Mouse (Mus musculus): ENCODE data around the gene Grm1. TPM values are rescaled to one million over a fixed set of nuclear protein-coding genes. Genes with fewer than 3 reads are reported as not detected.

Gene Grm1
- polyA plus RNA-seq, 1 experiment from 2014 or later, result 3.2 TPM

- no peaks in the 10 kb centered on the region for H3K4me1 ChIP-seq (replicated peaks)
- H3K4me3 ChIP-seq, result no peak overlapping the region
- no peaks in the 10 kb centered on the region for H3K27me3 ChIP-seq
- 76% methylated on average over 3 of the region's 3 CpGs for WGBS
- no peaks in the 10 kb centered on the region for H3K9me3 ChIP-seq
- no peak overlapping the region for H3K9ac ChIP-seq
- no peak overlapping the region for H3K27ac ChIP-seq
- H3K36me3 ChIP-seq, result no peaks in the 10 kb centered on the region
- ATAC-seq (ENCODE audit: low FRiP score), result no peak
- H3K4me2 ChIP-seq, result no peak overlapping the region
Observed at GRCm38 (mm10) chr10:10740729-10741128, 341.4 kb downstream of the Grm1 start.

- Histone ChIP-seq H3K4me3 (no peak overlapping the region), H3K4me2 (no peak overlapping the region), H3K27ac (no peak overlapping the region), H3K4me1 (replicated peaks) (no peaks in the 10 kb centered on the region), H3K9me3 (no peaks in the 10 kb centered on the region), H3K27me3 (no peaks in the 10 kb centered on the region), H3K36me3 (no peaks in the 10 kb centered on the region), H3K9ac (no peak overlapping the region)
- no peak for ATAC-seq (ENCODE audit: low FRiP score)
- WGBS, result 62% methylated on average over 1 of the region's 1 CpGs
Observed at GRCm38 (mm10) chr10:10737041-10737681, 345.0 kb downstream of the Grm1 start.

DNA sequence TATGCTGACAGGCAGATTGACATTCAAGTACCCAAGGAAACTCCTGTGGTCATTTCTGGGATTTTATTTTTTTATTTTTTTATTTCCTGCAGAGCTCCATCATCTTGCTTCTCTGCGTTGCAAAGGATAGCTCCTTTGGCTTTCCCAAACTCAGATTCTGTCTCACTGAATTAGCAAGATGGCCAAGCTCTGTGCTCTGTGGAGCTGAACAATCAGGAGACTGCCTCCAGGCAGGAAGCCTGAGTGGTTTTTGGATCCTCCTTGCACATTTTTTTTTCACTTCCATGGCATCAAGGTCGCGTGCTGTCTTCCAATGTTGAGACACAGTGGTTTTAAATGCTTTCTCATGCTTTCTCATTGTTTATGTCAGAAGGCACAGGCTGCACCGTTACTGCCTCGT is 347.6 kb downstream of the Grm1 start:
- Histone ChIP-seq H3K9ac (no peak overlapping the region), H3K4me2 (no peak overlapping the region), H3K4me3 (no peak overlapping the region), H3K4me1 (replicated peaks) (no peaks in the 10 kb centered on the region), H3K27me3 (no peaks in the 10 kb centered on the region), H3K36me3 (no peaks in the 10 kb centered on the region), H3K27ac (no peak overlapping the region), H3K9me3 (no peaks in the 10 kb centered on the region)
- WGBS, result 65% methylated on average over 5 of the region's 5 CpGs
- ATAC-seq (ENCODE audit: low FRiP score), result no peak

GRCm38 (mm10) chr10:10733092-10733491 is 349.1 kb downstream of the Grm1 start:
- Histone ChIP-seq H3K9ac (no peak overlapping the region), H3K4me1 (replicated peaks) (no peaks in the 10 kb centered on the region), H3K36me3 (no peaks in the 10 kb centered on the region), H3K27ac (no peak overlapping the region), H3K4me3 (no peak overlapping the region), H3K9me3 (no peaks in the 10 kb centered on the region), H3K27me3 (no peaks in the 10 kb centered on the region), H3K4me2 (no peak overlapping the region)
- no peak for ATAC-seq (ENCODE audit: low FRiP score)
- 91% methylated on average over 5 of the region's 5 CpGs for WGBS

GRCm38 (mm10) chr10:10726501-10726900 is 355.7 kb downstream of the Grm1 start:
- Histone ChIP-seq H3K4me2 (no peak overlapping the region), H3K9me3 (no peaks in the 10 kb centered on the region), H3K27ac (no peak overlapping the region), H3K27me3 (no peaks in the 10 kb centered on the region), H3K36me3 (no peaks in the 10 kb centered on the region), H3K4me3 (no peak overlapping the region), H3K9ac (no peak overlapping the region), H3K4me1 (replicated peaks) (no peaks in the 10 kb centered on the region)
- no peak for ATAC-seq (ENCODE audit: low FRiP score)
- WGBS, result 94% methylated on average over 3 of the region's 3 CpGs

GRCm38 (mm10) chr10:10710837-10711236 is 371.3 kb downstream of the Grm1 start:
- WGBS, result 84% methylated on average over 2 of the region's 2 CpGs
- Histone ChIP-seq H3K4me2 (no peak overlapping the region), H3K4me1 (replicated peaks) (no peaks in the 10 kb centered on the region), H3K9me3 (no peaks in the 10 kb centered on the region), H3K4me3 (no peak overlapping the region), H3K27ac (no peak overlapping the region), H3K27me3 (no peaks in the 10 kb centered on the region), H3K9ac (no peak overlapping the region), H3K36me3 (no peaks in the 10 kb centered on the region)
- no peak for ATAC-seq (ENCODE audit: low FRiP score)

DNA sequence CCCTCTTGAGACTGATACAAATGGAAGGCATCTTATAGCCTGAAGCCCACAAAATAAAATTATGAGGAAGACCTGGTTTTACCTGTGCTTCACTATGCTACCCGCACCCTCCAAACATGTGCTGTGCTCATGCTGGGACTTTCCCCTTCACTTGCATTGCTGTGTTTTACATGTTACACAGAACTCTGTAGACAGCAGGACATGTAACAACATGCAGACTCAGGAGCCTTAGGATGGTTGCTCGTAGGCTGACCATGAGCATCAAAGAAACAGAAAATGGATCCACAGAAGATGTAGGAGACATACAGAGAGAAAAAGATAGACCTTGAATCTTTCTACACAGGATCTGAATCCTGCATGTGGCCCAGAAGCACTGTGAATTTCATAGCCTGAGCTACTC is 371.8 kb downstream of the Grm1 start:
- ATAC-seq (ENCODE audit: low FRiP score), result no peak
- Histone ChIP-seq H3K9ac (no peak overlapping the region), H3K9me3 (no peaks in the 10 kb centered on the region), H3K4me3 (no peak overlapping the region), H3K4me1 (replicated peaks) (no peaks in the 10 kb centered on the region), H3K27ac (no peak overlapping the region), H3K36me3 (no peaks in the 10 kb centered on the region), H3K27me3 (no peaks in the 10 kb centered on the region), H3K4me2 (no peak overlapping the region)
- WGBS, result 95% methylated on average over 2 of the region's 2 CpGs

- Histone ChIP-seq H3K4me1 (replicated peaks) (no peaks in the 10 kb centered on the region), H3K9me3 (no peaks in the 10 kb centered on the region), H3K27me3 (no peaks in the 10 kb centered on the region), H3K27ac (no peak overlapping the region), H3K4me2 (no peak overlapping the region), H3K9ac (no peak overlapping the region), H3K4me3 (no peak overlapping the region), H3K36me3 (no peaks in the 10 kb centered on the region)
- ATAC-seq (ENCODE audit: low FRiP score), result no peak
- WGBS, result 79% methylated on average over 1 of the region's 1 CpGs
Observed at GRCm38 (mm10) chr10:10708031-10708430, 374.1 kb downstream of the Grm1 start.

DNA sequence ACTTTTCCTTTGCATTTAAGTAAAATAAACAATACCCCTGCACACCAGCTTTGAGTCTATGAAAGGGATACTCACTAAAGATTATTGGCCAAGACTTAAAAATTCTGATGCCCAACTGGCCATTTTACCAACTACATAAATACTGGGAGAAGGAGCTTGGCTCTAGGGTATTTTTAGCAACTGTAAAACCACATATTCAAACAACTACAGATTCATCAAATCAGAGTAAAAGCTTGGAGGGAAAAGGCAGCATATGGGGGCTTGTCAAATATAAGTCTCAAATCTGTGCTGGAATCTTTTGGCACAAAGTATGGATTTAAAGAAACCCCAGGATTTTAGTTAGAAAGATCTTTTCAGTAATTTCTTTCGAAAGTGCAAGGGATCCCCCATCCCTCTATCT is 380.8 kb downstream of the Grm1 start:
- whole genome bisulfite sequencing, result 89% methylated on average over 1 of the region's 1 CpGs
- H3K4me2 ChIP-seq, result no peak overlapping the region

GRCm38 (mm10) chr10:10700903-10701302 is 381.3 kb downstream of the Grm1 start:
- 56% methylated on average over 1 of the region's 1 CpGs for WGBS
- ATAC-seq (ENCODE audit: low FRiP score), result no peak
- Histone ChIP-seq H3K9ac (no peak overlapping the region), H3K4me3 (no peak overlapping the region), H3K36me3 (no peaks in the 10 kb centered on the region), H3K4me2 (no peak overlapping the region), H3K27me3 (no peaks in the 10 kb centered on the region), H3K27ac (no peak overlapping the region), H3K4me1 (replicated peaks) (no peaks in the 10 kb centered on the region), H3K9me3 (no peaks in the 10 kb centered on the region)

More for the DNA sequence above, 380.8 kb downstream of the Grm1 start:
- Histone ChIP-seq H3K36me3 (no peaks in the 10 kb centered on the region), H3K27me3 (no peaks in the 10 kb centered on the region), H3K27ac (no peak overlapping the region), H3K4me1 (replicated peaks) (no peaks in the 10 kb centered on the region), H3K9me3 (no peaks in the 10 kb centered on the region), H3K4me3 (no peak overlapping the region), H3K9ac (no peak overlapping the region)
- no peak for ATAC-seq (ENCODE audit: low FRiP score)

DNA sequence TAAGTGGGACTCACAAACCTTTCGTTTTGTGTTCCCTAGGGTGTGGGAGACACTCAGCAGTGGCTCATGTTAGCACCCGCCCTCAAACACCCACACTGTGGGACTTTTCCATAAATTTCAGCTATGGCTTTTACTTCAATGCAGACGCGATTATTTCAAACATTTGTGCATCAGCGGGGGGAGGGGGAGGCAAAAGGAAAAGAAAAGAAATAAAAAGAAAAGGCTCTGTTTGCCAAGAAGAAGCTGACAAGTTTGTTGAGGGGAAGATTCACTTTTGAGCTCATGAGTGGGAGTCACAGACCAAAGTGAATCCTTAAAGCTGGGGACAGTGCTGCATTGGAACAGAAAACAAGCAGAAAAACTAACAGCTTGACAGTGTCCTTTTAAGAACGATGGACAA is 384.7 kb downstream of the Grm1 start:
- H3K9me3 ChIP-seq, result no peaks in the 10 kb centered on the region
- H3K36me3 ChIP-seq, result no peaks in the 10 kb centered on the region
- no peak overlapping the region for H3K27ac ChIP-seq
- no peak overlapping the region for H3K4me2 ChIP-seq
- no peak overlapping the region for H3K4me3 ChIP-seq
- 74% methylated on average over 6 of the region's 6 CpGs for WGBS
- H3K4me1 ChIP-seq (replicated peaks), result no peaks in the 10 kb centered on the region
- no peak for ATAC-seq (ENCODE audit: low FRiP score)
- H3K9ac ChIP-seq, result no peak overlapping the region
- no peaks in the 10 kb centered on the region for H3K27me3 ChIP-seq

DNA sequence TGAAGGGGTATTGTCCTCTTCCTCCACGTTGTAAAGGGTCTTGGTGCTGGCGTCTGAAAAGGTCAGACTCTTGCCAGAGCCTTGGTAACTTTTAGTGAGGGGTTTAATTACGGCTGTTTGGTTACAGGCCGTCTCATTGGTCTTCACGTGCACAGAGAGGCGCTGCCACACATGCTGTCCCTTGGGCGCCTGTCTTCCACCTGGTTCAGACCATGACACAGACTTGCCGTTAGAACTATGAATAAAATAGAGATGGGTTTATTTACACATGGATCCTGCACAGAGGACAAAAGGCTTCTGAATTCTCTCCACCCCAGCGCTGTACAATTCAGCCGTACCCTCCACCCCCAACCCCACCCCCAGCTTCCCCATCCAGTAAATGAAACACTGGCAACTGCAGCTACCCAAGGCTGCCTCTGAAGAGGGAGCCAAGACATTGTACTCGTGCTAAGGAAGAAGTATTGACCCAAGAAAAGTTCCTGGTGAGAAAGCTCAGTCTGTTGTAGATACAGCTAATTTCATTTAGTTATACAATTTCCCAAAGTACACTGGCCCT is 392.4 kb downstream of the Grm1 start:
- Histone ChIP-seq H3K9me3 (no peaks in the 10 kb centered on the region), H3K9ac (peak overlapping the region; percentile 75), H3K36me3 (no peaks in the 10 kb centered on the region), H3K27ac (no peak overlapping the region), H3K4me3 (peak overlapping the region; percentile 53), H3K4me1 (replicated peaks) (peaks cover 13% of the 10 kb centered on the region), H3K27me3 (no peaks in the 10 kb centered on the region), H3K4me2 (peak overlapping the region; percentile 97)
- WGBS, result 7% methylated on average over 11 of the region's 11 CpGs
- ATAC-seq (ENCODE audit: low FRiP score), result peak; percentile 69

- Histone ChIP-seq H3K9ac (peak overlapping the region; percentile 75), H3K27me3 (no peaks in the 10 kb centered on the region), H3K36me3 (no peaks in the 10 kb centered on the region), H3K4me1 (replicated peaks) (peaks cover 13% of the 10 kb centered on the region), H3K27ac (no peak overlapping the region), H3K9me3 (no peaks in the 10 kb centered on the region), H3K4me2 (peak overlapping the region; percentile 97), H3K4me3 (peak overlapping the region; percentile 53)
- ATAC-seq (ENCODE audit: low FRiP score), result peak; percentile 87
- WGBS, result 1% methylated on average over 35 of the region's 35 CpGs
Observed at GRCm38 (mm10) chr10:10688907-10689667, 393.1 kb downstream of the Grm1 start.

Measured in hindbrain, embryonic 13.5 days (tissue).